Mouse (Mus musculus): ENCODE results near the gene Zbtb43. TPM values are rescaled to one million over a fixed set of nuclear protein-coding genes. Genes with fewer than 3 reads are reported as not detected.

Gene Zbtb43
- total and polyA plus RNA-seq, 3 experiments, result 9.2 to 20.3 (median 20.0) TPM

GRCm38 (mm10) chr2:33439471-33439881, 28.9 kb downstream of the Zbtb43 start:
- peaks cover under 1% of the 10 kb centered on the region; the same call in 1 of the 2 replicates for H3K4me1 ChIP-seq (ENCODE audit: control insufficient read depth, insufficient read depth, low read length)
- intact Hi-C loops (cut with DNase I), result no loop called here
- DNase-seq, result no peak
- H3K27ac ChIP-seq, result no peak overlapping the region
- no peaks in the 10 kb centered on the region for H3K27me3 ChIP-seq (ENCODE audit: control insufficient read depth, insufficient read depth, low read length)
- H3K36me3 ChIP-seq (ENCODE audit: control insufficient read depth, insufficient read depth, low read length), result no peaks in the 10 kb centered on the region; the same call in 1 of the 2 replicates
- H3K9ac ChIP-seq (ENCODE audit: low read depth, low read length), result no peak overlapping the region
- no peak overlapping the region for H3K4me3 ChIP-seq
- WGBS, result 57% methylated on average over 8 of the region's 8 CpGs
- no peaks in the 10 kb centered on the region for H3K79me2 ChIP-seq (replicated peaks; ENCODE audit: control insufficient read depth, insufficient read depth, low read length)
- TF ChIP-seq POLR2A (IDR thresholded peaks at IDR 0.05; ENCODE audit: insufficient read depth, low read depth, low read length) (no peak), CTCF (IDR thresholded peaks at IDR 0.05) (no peak), EP300 (IDR thresholded peaks at IDR 0.05; ENCODE audit: insufficient read depth, low read depth, low read length) (no peak)

GRCm38 (mm10) chr2:33438377-33438776, 30.0 kb downstream of the Zbtb43 start:
- no peaks in the 10 kb centered on the region for H3K36me3 ChIP-seq (ENCODE audit: control insufficient read depth, insufficient read depth, low read length)
- TF ChIP-seq POLR2A (IDR thresholded peaks at IDR 0.05; ENCODE audit: insufficient read depth, low read depth, low read length), result no peak
- no peak for TF ChIP-seq CTCF (IDR thresholded peaks at IDR 0.05)
- TF ChIP-seq EP300 (IDR thresholded peaks at IDR 0.05; ENCODE audit: insufficient read depth, low read depth, low read length), result no peak
- no peak overlapping the region for H3K27ac ChIP-seq
- no peak for DNase-seq
- H3K4me1 ChIP-seq (ENCODE audit: control insufficient read depth, insufficient read depth, low read length), result no peaks in the 10 kb centered on the region; the same call in 1 of the 2 replicates
- 74% methylated on average over 2 of the region's 2 CpGs for WGBS
- H3K4me3 ChIP-seq, result no peak overlapping the region
- H3K9ac ChIP-seq (ENCODE audit: low read depth, low read length), result no peak overlapping the region
- intact Hi-C loops (cut with DNase I), result no loop called here
- H3K27me3 ChIP-seq (ENCODE audit: control insufficient read depth, insufficient read depth, low read length), result no peaks in the 10 kb centered on the region
- no peaks in the 10 kb centered on the region for H3K79me2 ChIP-seq (replicated peaks; ENCODE audit: control insufficient read depth, insufficient read depth, low read length)

- no peaks in the 10 kb centered on the region for H3K79me2 ChIP-seq (replicated peaks; ENCODE audit: control insufficient read depth, insufficient read depth, low read length)
- no peak overlapping the region for H3K9ac ChIP-seq (ENCODE audit: low read depth, low read length)
- H3K4me3 ChIP-seq, result no peak overlapping the region
- no peaks in the 10 kb centered on the region for H3K27me3 ChIP-seq (ENCODE audit: control insufficient read depth, insufficient read depth, low read length)
- no peak overlapping the region for H3K27ac ChIP-seq
- no peak for DNase-seq
- intact Hi-C loops (cut with DNase I), result no loop called here
- WGBS, result 63% methylated on average over 11 of the region's 11 CpGs
- H3K36me3 ChIP-seq (ENCODE audit: control insufficient read depth, insufficient read depth, low read length), result no peaks in the 10 kb centered on the region
- no peaks in the 10 kb centered on the region; the same call in 1 of the 2 replicates for H3K4me1 ChIP-seq (ENCODE audit: control insufficient read depth, insufficient read depth, low read length)
- TF ChIP-seq POLR2A (IDR thresholded peaks at IDR 0.05; ENCODE audit: insufficient read depth, low read depth, low read length), result no peak
- no peak for TF ChIP-seq EP300 (IDR thresholded peaks at IDR 0.05; ENCODE audit: insufficient read depth, low read depth, low read length)
- no peak for TF ChIP-seq CTCF (IDR thresholded peaks at IDR 0.05)
These were observed 31.2 kb downstream of the Zbtb43 start for GRCm38 (mm10) chr2:33437184-33437583.

GRCm38 (mm10) chr2:33436035-33436580, 32.3 kb downstream of the Zbtb43 start:
- Histone ChIP-seq H3K36me3 (ENCODE audit: control insufficient read depth, insufficient read depth, low read length) (no peaks in the 10 kb centered on the region), H3K4me1 (ENCODE audit: control insufficient read depth, insufficient read depth, low read length) (no peaks in the 10 kb centered on the region; the same call in 1 of the 2 replicates), H3K4me3 (no peak overlapping the region), H3K27me3 (ENCODE audit: control insufficient read depth, insufficient read depth, low read length) (no peaks in the 10 kb centered on the region), H3K27ac (peak overlapping the region; percentile 7; the same call in 1 of the 2 replicates), H3K79me2 (replicated peaks; ENCODE audit: control insufficient read depth, insufficient read depth, low read length) (no peaks in the 10 kb centered on the region), H3K9ac (ENCODE audit: low read depth, low read length) (no peak overlapping the region)
- TF ChIP-seq EP300 (IDR thresholded peaks at IDR 0.05; ENCODE audit: insufficient read depth, low read depth, low read length), result no peak
- TF ChIP-seq POLR2A (IDR thresholded peaks at IDR 0.05; ENCODE audit: insufficient read depth, low read depth, low read length), result no peak
- TF ChIP-seq CTCF (IDR thresholded peaks at IDR 0.05), result no peak
- intact Hi-C loops (cut with DNase I), result no loop called here
- no peak for DNase-seq
- 15% methylated on average over 16 of the region's 16 CpGs for WGBS

- H3K79me2 ChIP-seq (replicated peaks; ENCODE audit: control insufficient read depth, insufficient read depth, low read length), result 0 out of 2 replicates have a peak, but pooled peaks cover 3% of the 10 kb centered on the region
- DNase-seq, result no peak
- 55% methylated on average over 8 of the region's 8 CpGs for WGBS
- H3K4me1 ChIP-seq (ENCODE audit: control insufficient read depth, insufficient read depth, low read length), result no peaks in the 10 kb centered on the region; the same call in 1 of the 2 replicates
- no peak overlapping the region for H3K27ac ChIP-seq
- H3K27me3 ChIP-seq (ENCODE audit: control insufficient read depth, insufficient read depth, low read length), result no peaks in the 10 kb centered on the region
- TF ChIP-seq POLR2A (IDR thresholded peaks at IDR 0.05; ENCODE audit: insufficient read depth, low read depth, low read length), result no peak
- no peak for TF ChIP-seq CTCF (IDR thresholded peaks at IDR 0.05)
- no peak for TF ChIP-seq EP300 (IDR thresholded peaks at IDR 0.05; ENCODE audit: insufficient read depth, low read depth, low read length)
- H3K36me3 ChIP-seq (ENCODE audit: control insufficient read depth, insufficient read depth, low read length), result no peaks in the 10 kb centered on the region
- no peak overlapping the region for H3K4me3 ChIP-seq
- no peak overlapping the region for H3K9ac ChIP-seq (ENCODE audit: low read depth, low read length)
- intact Hi-C loops (cut with DNase I), result no loop called here
These were observed 33.2 kb downstream of the Zbtb43 start for GRCm38 (mm10) chr2:33435036-33435650.

GRCm38 (mm10) chr2:33432877-33433276, 35.5 kb downstream of the Zbtb43 start:
- WGBS, result 60% methylated on average over 5 of the region's 5 CpGs
- intact Hi-C loops (cut with DNase I), result loop anchor here (5.0 kb wide), 2 partner anchors 34 to 61 kb away; partner anchors contain the start of genes Ralgps1 and Zbtb43
- Histone ChIP-seq H3K27me3 (ENCODE audit: control insufficient read depth, insufficient read depth, low read length) (no peaks in the 10 kb centered on the region), H3K4me1 (ENCODE audit: control insufficient read depth, insufficient read depth, low read length) (peaks cover 9% of the 10 kb centered on the region), H3K9ac (ENCODE audit: low read depth, low read length) (no peak overlapping the region), H3K79me2 (replicated peaks; ENCODE audit: control insufficient read depth, insufficient read depth, low read length) (0 out of 2 replicates have a peak, but pooled peaks cover 3% of the 10 kb centered on the region), H3K4me3 (no peak overlapping the region), H3K27ac (no peak overlapping the region), H3K36me3 (ENCODE audit: control insufficient read depth, insufficient read depth, low read length) (no peaks in the 10 kb centered on the region; the same call in 1 of the 2 replicates)
- no peak for DNase-seq
- no peak for TF ChIP-seq EP300 (IDR thresholded peaks at IDR 0.05; ENCODE audit: insufficient read depth, low read depth, low read length)
- TF ChIP-seq CTCF (IDR thresholded peaks at IDR 0.05), result peak; percentile 65

All from heart, adult 2 months (tissue).